Mouse (Mus musculus) liver, embryonic 12.5 days (tissue): Measurements from ENCODE around the gene Foxd1. TPM values are rescaled to one million over a fixed set of nuclear protein-coding genes. Genes with fewer than 3 reads are reported as not detected.

Experiments used
- ATAC-seq: fragments of 200-750 bp; cut with Nextera tagmentation; 2 replicates; pipeline ENCODE4 v1.8.0; 2017; ENCODE audit warnings: moderate number of reproducible peaks, mild to moderate bottlenecking, moderate library complexity
- H3K27ac ChIP-seq: fragments of 300-500 bp; sonication (generic); 2 replicates; pipeline ENCODE4 v1.5.1; 2016; ENCODE audit warnings: mild to moderate bottlenecking
- H3K27me3 ChIP-seq: fragments of 300-500 bp; sonication (generic); replicated peaks from 2 replicates; pipeline ENCODE4 v1.6.1; 2016; ENCODE audit warnings: mild to moderate bottlenecking, moderate library complexity
- H3K36me3 ChIP-seq: fragments of 300-500 bp; sonication (generic); 2 replicates; pipeline ENCODE4 v1.6.1; 2016; ENCODE audit warnings: mild to moderate bottlenecking, moderate library complexity
- H3K4me1 ChIP-seq: fragments of 300-500 bp; sonication (generic); 2 replicates; pipeline ENCODE4 v1.6.1; 2016
- H3K4me2 ChIP-seq: fragments of 300-500 bp; sonication (generic); 2 replicates; pipeline ENCODE4 v1.6.1; 2016; ENCODE audit warnings: mild to moderate bottlenecking, moderate library complexity
- H3K4me3 ChIP-seq: fragments of 300-500 bp; sonication (generic); 2 replicates; pipeline ENCODE4 v1.5.1; 2016; ENCODE audit warnings: mild to moderate bottlenecking, moderate library complexity
- H3K9ac ChIP-seq: fragments of 300-500 bp; sonication (generic); 2 replicates; pipeline ENCODE4 v1.6.1; 2016; ENCODE audit warnings: mild to moderate bottlenecking, moderate library complexity
- H3K9me3 ChIP-seq: fragments of 300-500 bp; sonication (generic); replicated peaks from 2 replicates; pipeline ENCODE4 v1.6.1; 2016; ENCODE audit warnings: mild to moderate bottlenecking, moderate library complexity
- WGBS: fragments of 180-500 bp; shearing (Covaris S2); methylation state at CpG from one replicate; pipeline ENCODE4 v1.1.7; 2016; ENCODE audit not compliant: insufficient replicate concordance; 5-methylcytosine and 5-hydroxymethylcytosine counted together
- polyA plus RNA-seq: library from polyadenylated mRNA; unstranded; fragments of >200 nt; fragmentation: Nextera tagmentation; extraction: Ambion mirVana; gene quantifications from 2 replicates; pipeline ENCODE4 v1.2.1, GENCODE M21; 2016

The Foxd1 gene
- not detected in 2 replicates for polyA plus RNA-seq

DNA sequence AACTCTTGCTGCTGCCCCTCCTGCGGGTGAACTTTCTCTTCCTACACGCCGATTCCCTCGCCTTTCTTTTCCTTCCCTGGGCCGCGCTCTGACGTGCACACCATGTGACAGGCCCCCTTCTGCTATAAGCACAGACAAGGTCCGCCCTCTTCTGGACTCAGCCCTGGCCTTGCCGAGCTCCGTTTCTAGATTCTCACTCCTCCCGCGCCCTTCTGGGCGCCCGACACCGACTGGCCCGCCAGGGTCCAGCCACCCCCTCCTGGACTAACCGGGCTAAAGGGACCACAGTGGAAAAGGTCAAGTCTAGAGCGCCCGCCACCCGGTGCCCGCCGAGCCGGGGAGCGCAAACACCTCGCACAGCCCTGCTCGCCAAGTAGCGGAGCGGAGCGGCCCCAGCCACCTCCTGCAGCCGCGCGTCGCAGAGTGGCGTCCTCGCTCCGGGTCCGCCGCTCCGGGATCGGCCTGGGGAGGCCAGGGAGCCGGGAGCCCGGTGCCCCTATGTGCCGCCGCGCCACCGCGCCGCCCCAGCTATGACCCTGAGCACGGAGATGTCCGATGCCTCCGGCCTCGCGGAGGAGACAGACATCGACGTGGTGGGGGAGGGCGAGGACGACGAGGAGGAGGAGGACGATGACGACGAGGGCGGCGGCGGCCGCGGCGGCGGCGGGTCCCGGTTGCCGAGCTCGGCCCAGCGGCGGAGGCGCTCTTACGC lies at the start of gene Foxd1:
Foxd1 (plus strand) TSS at position 153 of the 712 bp plus-strand sequence.
- Histone ChIP-seq H3K4me2 (peak within 1 kb of the TSS; percentile 67), H3K4me1 (peaks cover 21% of the 10 kb centered on the region), H3K9me3 (no peaks in the 10 kb centered on the region), H3K27me3 (peaks cover 95% of the 10 kb centered on the region), H3K36me3 (no peaks in the 10 kb centered on the region), H3K27ac (no peak within 1 kb of the TSS), H3K4me3 (peak within 1 kb of the TSS; percentile 46), H3K9ac (no peak within 1 kb of the TSS)
- ATAC-seq, result peak; percentile 77
- WGBS, result under 1% methylated on average over 64 of the region's 76 CpGs

DNA sequence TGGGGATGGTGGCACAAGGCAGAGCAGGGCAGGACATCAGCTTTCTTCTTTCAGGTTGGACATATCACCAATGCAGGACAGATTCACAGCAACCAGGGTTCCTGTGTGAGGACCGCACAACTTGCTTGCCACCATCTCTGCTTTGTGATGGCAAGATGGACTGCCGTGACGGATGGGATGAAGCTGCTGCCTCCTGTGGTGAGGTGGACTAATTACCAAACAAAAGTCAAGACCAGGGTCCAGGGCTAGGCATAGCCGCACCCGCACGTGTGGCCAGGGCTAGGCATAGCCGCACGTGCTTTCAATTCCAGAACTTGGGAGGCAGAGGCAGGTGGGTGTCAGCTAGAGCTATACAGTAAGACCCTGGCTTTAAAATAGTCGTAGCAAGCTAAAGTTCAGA lies 48.8 kb upstream of the Foxd1 start:
- 86% methylated on average over 9 of the region's 9 CpGs for WGBS
- Histone ChIP-seq H3K4me3 (no peak overlapping the region), H3K9me3 (no peaks in the 10 kb centered on the region), H3K9ac (no peak overlapping the region), H3K27me3 (no peaks in the 10 kb centered on the region), H3K4me2 (no peak overlapping the region), H3K4me1 (no peaks in the 10 kb centered on the region), H3K27ac (no peak overlapping the region), H3K36me3 (peaks cover 26% of the 10 kb centered on the region)
- ATAC-seq, result no peak

DNA sequence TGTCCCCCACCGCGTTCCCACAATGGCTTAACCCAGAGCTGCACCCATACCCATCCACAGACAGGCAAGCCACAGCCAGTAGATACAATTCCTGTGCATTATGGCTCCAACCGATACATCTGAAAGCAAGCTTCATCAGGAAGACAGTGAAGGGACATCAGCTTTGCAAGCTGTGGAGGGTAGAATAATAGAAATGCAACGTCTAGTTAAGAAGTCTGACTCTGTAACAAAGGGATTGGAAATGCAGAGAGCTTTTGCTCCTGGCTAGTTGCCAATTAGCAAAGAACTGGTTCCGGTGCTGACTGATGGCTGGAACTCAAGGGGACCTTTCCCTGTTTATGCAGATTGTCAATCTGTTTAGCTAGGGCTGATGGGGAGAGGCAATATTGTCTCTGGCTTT lies 47.6 kb upstream of the Foxd1 start:
- 51% methylated on average over 5 of the region's 5 CpGs for WGBS
- Histone ChIP-seq H3K9ac (no peak overlapping the region), H3K4me2 (no peak overlapping the region), H3K9me3 (no peaks in the 10 kb centered on the region), H3K36me3 (peaks cover 37% of the 10 kb centered on the region), H3K27ac (no peak overlapping the region), H3K4me1 (no peaks in the 10 kb centered on the region), H3K4me3 (no peak overlapping the region), H3K27me3 (no peaks in the 10 kb centered on the region)
- no peak for ATAC-seq

DNA sequence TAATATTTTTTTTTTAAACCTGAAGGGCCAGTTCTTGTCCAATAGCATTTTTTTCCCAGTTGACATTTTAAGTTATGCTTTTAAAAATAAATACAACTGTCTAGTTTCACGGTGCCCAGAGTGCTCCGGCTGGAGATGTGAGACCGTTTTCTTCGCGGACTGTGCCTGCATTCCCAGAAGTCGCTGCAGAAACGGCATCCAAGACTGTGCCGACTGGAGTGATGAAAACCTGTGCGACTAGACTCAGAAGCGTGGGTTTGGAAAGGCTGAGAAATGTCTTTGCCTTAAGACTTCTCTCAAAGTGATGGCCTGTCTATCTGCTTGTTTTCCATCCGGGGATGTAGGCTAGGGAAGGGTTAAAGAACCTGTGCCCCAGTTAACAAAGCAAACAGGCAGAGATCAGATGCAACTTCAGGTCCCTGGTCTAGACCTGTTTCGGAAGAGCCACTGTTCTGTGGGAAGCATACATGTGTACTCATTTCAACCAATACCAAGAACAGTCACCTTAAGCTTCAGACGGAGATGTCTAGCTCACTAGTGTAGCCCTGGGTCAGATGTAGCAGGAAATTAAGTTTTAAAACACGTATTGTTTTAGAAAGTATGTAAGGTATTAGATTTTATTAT lies 47.1 kb upstream of the Foxd1 start:
- no peak overlapping the region for H3K27ac ChIP-seq
- H3K4me2 ChIP-seq, result no peak overlapping the region
- peaks cover 5% of the 10 kb centered on the region; the same call in 1 of the 2 replicates for H3K4me1 ChIP-seq
- H3K4me3 ChIP-seq, result no peak overlapping the region
- H3K9me3 ChIP-seq, result no peaks in the 10 kb centered on the region
- ATAC-seq, result no peak
- peaks cover 43% of the 10 kb centered on the region for H3K36me3 ChIP-seq
- no peaks in the 10 kb centered on the region for H3K27me3 ChIP-seq
- H3K9ac ChIP-seq, result no peak overlapping the region
- WGBS, result 56% methylated on average over 14 of the region's 14 CpGs

DNA sequence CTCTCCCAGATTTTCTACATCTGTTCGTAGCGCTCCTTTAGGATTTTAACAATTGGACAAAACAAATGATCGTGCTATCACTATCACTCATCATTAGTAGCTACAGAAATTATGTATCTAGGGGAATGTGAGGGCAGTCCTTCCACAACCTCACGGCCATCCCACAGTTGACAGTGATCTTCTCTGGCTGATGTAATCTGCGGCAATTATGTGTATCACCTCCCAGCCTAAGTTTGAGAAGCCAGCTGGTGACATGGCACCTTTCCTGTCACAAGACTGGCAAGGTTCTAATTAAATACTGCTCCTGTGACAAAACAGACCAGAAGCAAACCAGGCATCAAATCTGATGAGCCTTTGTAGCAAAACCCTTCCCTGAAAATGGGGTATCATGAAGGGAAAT lies 46.0 kb upstream of the Foxd1 start:
- H3K27me3 ChIP-seq, result no peaks in the 10 kb centered on the region
- H3K4me1 ChIP-seq, result peaks cover 6% of the 10 kb centered on the region; the same call in 1 of the 2 replicates
- no peak for ATAC-seq
- no peaks in the 10 kb centered on the region for H3K9me3 ChIP-seq
- peaks cover 54% of the 10 kb centered on the region for H3K36me3 ChIP-seq
- H3K4me3 ChIP-seq, result no peak overlapping the region
- H3K4me2 ChIP-seq, result no peak overlapping the region
- 0 out of 2 replicates have a peak overlapping the region, but pooled peaks have one; percentile 25 for H3K27ac ChIP-seq
- WGBS, result 78% methylated on average over 5 of the region's 5 CpGs
- no peak overlapping the region for H3K9ac ChIP-seq

DNA sequence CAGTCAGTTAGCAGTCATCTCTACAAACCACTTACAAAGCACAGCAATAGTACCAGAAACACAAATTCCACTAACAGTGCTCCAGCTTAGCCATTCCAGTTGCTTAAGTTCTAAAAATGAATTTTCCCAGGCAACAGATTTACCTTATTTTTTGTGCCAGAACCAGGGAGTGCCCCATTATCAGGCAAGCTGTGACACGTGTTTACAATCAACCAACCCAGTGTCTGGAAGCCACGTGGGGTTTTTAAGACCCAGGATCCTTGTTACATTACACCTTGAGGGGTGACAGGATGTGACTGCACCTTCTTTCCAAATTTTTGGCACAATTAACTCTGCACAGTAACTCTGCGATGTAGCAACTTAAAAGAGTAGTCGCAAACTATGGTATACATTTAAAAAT lies 45.3 kb upstream of the Foxd1 start:
- no peak overlapping the region for H3K9ac ChIP-seq
- 77% methylated on average over 4 of the region's 4 CpGs for WGBS
- no peaks in the 10 kb centered on the region for H3K9me3 ChIP-seq
- no peaks in the 10 kb centered on the region for H3K27me3 ChIP-seq
- H3K27ac ChIP-seq, result no peak overlapping the region
- H3K4me1 ChIP-seq, result peaks cover 12% of the 10 kb centered on the region
- no peak overlapping the region for H3K4me3 ChIP-seq
- H3K4me2 ChIP-seq, result no peak overlapping the region
- no peak for ATAC-seq
- peaks cover 61% of the 10 kb centered on the region for H3K36me3 ChIP-seq

DNA sequence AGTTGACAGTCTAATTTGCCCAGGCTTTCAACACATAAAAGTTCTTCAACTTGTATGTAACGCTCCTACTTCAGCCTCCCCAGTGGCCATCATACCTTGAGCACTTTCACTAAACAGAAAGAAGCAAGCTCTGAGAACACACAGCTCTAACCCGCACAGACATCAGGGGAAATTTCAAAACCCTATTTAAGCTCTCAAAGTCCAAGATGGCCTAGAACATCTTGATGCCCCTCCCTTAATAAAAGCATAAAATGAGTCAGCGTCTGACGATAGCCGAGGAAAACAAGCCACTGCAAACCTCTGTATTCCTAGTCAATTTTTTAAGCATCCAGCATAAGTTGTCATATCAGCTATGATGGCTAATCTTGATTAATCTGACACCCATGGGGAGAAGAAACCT lies 42.4 kb upstream of the Foxd1 start:
- peaks cover 73% of the 10 kb centered on the region for H3K36me3 ChIP-seq
- WGBS, result 84% methylated on average over 5 of the region's 5 CpGs

DNA sequence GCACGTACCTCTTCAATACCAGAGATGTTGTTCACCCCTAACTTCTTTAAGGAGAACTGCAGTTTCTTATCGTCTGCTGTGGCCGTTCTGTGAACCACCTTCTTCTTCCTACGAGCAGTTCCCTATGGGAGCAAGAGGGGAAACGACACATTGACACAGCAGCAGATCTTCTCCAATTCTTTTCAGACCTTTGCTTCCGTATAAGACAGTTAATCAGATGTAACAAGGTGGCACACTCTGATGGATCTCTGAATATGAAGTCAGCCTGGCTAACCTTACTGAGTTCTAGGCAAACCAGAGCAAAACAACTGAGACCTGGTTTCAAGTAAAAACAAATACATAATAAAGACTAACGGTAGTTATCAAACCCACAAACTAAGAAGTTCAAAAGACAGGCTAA lies 40.4 kb upstream of the Foxd1 start:
- ATAC-seq, result no peak
- Histone ChIP-seq H3K27me3 (no peaks in the 10 kb centered on the region), H3K36me3 (peaks cover 62% of the 10 kb centered on the region), H3K27ac (no peak overlapping the region), H3K4me1 (peaks cover 30% of the 10 kb centered on the region), H3K4me3 (no peak overlapping the region), H3K4me2 (no peak overlapping the region), H3K9ac (peak overlapping the region; percentile 27), H3K9me3 (no peaks in the 10 kb centered on the region)
- WGBS, result 63% methylated on average over 7 of the region's 7 CpGs

More for the DNA sequence above, 42.4 kb upstream of the Foxd1 start:
- Histone ChIP-seq H3K4me2 (no peak overlapping the region), H3K4me1 (peaks cover 30% of the 10 kb centered on the region), H3K27me3 (no peaks in the 10 kb centered on the region), H3K9me3 (no peaks in the 10 kb centered on the region), H3K9ac (no peak overlapping the region), H3K4me3 (no peak overlapping the region), H3K27ac (no peak overlapping the region)
- ATAC-seq, result no peak

DNA sequence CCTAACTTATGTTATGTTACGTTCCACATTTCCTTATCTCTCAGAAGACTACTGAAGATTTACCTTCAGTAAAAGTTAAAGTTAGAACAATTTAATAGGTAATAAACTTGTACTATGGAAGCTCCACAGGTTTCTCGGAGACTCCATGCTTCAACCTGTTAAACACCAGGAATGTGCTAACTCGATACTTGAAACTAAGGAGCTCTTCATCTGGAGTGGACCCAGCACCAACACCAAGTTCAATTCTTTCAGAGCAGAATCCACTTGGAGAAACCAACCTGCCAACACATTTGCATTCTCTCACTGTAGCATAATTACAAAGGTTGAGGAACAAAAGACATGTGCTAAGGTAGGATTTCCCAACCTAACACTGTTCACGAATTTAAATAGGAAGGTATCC lies 38.9 kb upstream of the Foxd1 start:
- Histone ChIP-seq H3K4me3 (peak overlapping the region; percentile 100), H3K4me1 (peaks cover 30% of the 10 kb centered on the region), H3K27me3 (no peaks in the 10 kb centered on the region), H3K4me2 (peak overlapping the region; percentile 81), H3K36me3 (peaks cover 49% of the 10 kb centered on the region), H3K9me3 (no peaks in the 10 kb centered on the region), H3K27ac (no peak overlapping the region), H3K9ac (peak overlapping the region; percentile 99)
- no peak for ATAC-seq
- 52% methylated on average over 4 of the region's 4 CpGs for WGBS

DNA sequence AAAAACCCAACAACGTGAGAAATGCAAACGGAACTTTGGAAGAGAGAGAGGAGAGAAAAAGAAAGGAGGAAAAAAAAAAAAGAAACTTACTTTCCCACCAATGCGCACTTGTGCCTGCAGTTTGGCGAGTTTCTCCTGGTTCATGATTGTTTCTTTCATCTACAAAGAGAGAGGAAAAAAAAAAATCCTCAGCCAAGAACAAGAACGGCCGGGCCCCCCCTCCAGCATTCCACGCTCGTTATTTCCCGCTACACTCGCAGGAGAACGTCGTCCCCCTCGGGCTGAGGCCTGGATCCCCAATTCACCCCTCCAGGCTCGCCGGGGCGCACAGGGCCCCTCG lies 37.9 kb upstream of the Foxd1 start:
- 0% methylated on average over 17 of the region's 17 CpGs for WGBS
- H3K4me1 ChIP-seq, result peaks cover 30% of the 10 kb centered on the region
- no peak for ATAC-seq
- peaks cover 39% of the 10 kb centered on the region for H3K36me3 ChIP-seq
- H3K9ac ChIP-seq, result peak overlapping the region; percentile 99
- peak overlapping the region; percentile 100 for H3K4me3 ChIP-seq
- peak overlapping the region; percentile 81 for H3K4me2 ChIP-seq
- peak overlapping the region; percentile 91 for H3K27ac ChIP-seq
- H3K27me3 ChIP-seq, result no peaks in the 10 kb centered on the region
- no peaks in the 10 kb centered on the region for H3K9me3 ChIP-seq

DNA sequence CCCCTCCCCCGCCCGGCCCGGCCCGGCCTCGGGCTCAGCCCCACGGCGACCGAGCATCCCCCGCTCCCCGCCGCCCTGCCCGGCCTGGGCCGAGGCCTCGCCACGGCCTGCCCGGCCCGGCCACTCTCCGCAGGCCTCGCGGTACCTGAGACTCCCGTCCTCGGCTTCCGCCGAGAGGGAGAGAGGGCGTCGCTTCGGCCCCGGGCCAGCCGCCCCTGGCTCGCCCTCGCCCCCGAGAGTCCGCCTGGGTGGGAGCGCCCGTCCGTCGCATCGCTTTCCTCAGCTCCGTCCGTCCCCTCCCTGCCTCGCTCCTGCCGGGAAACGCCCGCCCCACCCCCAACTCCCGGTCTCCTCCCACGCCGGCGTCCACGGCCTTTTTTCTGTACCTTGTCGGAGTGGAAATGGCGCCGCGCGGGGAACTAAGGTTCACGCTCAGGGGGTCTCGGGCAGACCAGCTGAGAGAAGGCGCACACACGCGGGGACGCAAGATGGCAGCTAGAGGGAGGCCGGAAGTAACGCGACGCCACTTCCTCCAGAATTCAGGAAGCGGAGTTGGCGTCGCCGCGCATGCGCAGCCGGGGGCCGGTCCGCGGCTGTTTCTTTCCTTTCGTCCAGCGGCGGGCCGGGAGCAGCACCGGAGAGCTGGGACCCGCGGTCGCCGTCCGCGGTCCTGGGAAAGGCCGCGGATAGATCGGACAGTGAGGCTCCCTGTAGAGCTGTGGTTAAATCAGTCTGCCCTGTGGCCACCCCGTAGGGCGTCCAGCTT lies 37.4 kb upstream of the Foxd1 start, which contains the start of gene Btf3:
Btf3 (minus strand) TSS at position 527 of the 766 bp plus-strand sequence.
- peak within 1 kb of the TSS; percentile 81 for H3K4me2 ChIP-seq
- peak; percentile 89 for ATAC-seq
- no peaks in the 10 kb centered on the region for H3K27me3 ChIP-seq
- no peaks in the 10 kb centered on the region for H3K9me3 ChIP-seq
- H3K36me3 ChIP-seq, result peaks cover 33% of the 10 kb centered on the region
- H3K9ac ChIP-seq, result peak within 1 kb of the TSS; percentile 99
- H3K4me3 ChIP-seq, result peak within 1 kb of the TSS; percentile 100
- H3K27ac ChIP-seq, result peak within 1 kb of the TSS; percentile 91
- WGBS, result under 1% methylated on average over 79 of the region's 90 CpGs
- peaks cover 28% of the 10 kb centered on the region for H3K4me1 ChIP-seq

DNA sequence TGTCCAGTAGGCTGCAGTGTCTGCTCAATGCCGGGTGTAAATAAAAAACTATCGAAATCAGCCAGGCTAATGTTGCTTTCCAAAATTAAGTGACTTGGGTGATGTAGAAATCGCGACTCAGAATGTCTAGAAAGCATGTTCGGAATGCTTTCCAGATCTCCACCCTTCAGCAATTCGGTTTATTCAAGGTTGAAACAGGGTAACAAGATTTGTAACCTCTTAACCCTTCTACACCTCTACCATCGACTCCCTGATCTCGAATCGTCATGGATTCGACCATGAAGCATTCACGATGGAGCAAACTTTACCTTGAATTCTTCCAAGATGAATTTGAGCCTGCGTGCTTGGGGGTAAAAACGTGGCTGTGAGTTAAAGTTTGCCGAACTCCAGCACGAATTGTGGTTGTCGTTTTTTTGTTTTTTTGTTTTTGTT lies 36.8 kb upstream of the Foxd1 start:
- 1% methylated on average over 16 of the region's 16 CpGs for WGBS
- Histone ChIP-seq H3K36me3 (peaks cover 27% of the 10 kb centered on the region), H3K4me1 (peaks cover 24% of the 10 kb centered on the region), H3K27me3 (no peaks in the 10 kb centered on the region), H3K27ac (peak overlapping the region; percentile 91), H3K4me3 (peak overlapping the region; percentile 100), H3K4me2 (peak overlapping the region; percentile 81), H3K9ac (peak overlapping the region; percentile 99), H3K9me3 (no peaks in the 10 kb centered on the region)
- ATAC-seq, result peak; percentile 40
